Mouse (Mus musculus) heart, postnatal 0 days (tissue): ENCODE data around the gene Arcn1.

ENCODE experiments used
- CTCF ChIP-seq: IDR thresholded peaks from 2 replicates; pipeline ENCODE4 v1.5.1; 2016; ENCODE audit warnings: antibody characterized with exemption, control low read depth, low read depth
- EP300 ChIP-seq: IDR thresholded peaks from 2 replicates; pipeline ENCODE4 v1.6.1; 2016; ENCODE audit warnings: antibody characterized with exemption, low read depth

DNA sequence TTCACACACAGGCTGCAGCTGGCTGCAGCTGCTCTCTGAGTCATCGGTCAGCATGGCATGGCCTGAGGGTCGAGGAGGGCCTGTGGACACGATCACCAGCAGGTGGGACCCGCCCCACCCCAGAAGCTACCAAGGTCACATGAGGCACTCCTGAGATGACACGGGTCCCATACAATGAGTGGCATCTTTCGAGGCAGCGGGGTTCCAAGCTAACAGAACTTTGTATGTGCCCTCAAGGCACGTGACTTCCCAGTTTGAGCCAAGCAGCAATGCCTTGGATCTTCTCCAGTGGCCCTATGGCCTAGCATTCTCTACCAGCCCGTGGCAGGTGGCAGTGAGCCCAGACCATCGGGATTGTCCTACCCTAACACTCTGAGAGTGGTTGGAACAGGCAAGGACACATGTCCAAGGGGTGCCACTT lies 49.8 kb downstream of the Arcn1 start:
- TF ChIP-seq CTCF (no peak), EP300 (peak; percentile 53; the same call in 1 of the 2 replicates)
